Mouse (Mus musculus) urinary bladder, postnatal 36 days (tissue): Measurements from ENCODE around the gene Strip1.

Experiments used
- DNase-seq, 2 experiments: peaks; one replicate each; pipeline ENCODE4 v3.0.0; 2022; ENCODE audit warnings: low spot score in 2 of 2, mixed read lengths in 1 of 2

The Strip1 gene

GRCm38 (mm10) chr3:107627641-107628040, 3.9 kb downstream of the Strip1 start:
- no peak for DNase-seq

GRCm38 (mm10) chr3:107626751-107627150, 4.7 kb downstream of the Strip1 start:
- no peak for DNase-seq

GRCm38 (mm10) chr3:107625536-107625935, 6.0 kb downstream of the Strip1 start:
- DNase-seq, result no peak

- DNase-seq, result no peak
Observed at GRCm38 (mm10) chr3:107624424-107624823, 7.1 kb downstream of the Strip1 start.

GRCm38 (mm10) chr3:107622537-107622936, 9.0 kb downstream of the Strip1 start:
- peak in 1 of 2 experiments; percentile 0 for DNase-seq

GRCm38 (mm10) chr3:107621286-107622075, 10.0 kb downstream of the Strip1 start:
- DNase-seq, result peak in 1 of 2 experiments; percentile 0

- peak in 1 of 2 experiments; percentile 0 for DNase-seq
Observed at GRCm38 (mm10) chr3:107619911-107620310, 11.6 kb downstream of the Strip1 start.

- DNase-seq, result no peak
Observed at GRCm38 (mm10) chr3:107617800-107618199, 13.7 kb downstream of the Strip1 start.

- peak; percentile 29 to 43 for DNase-seq
Observed at GRCm38 (mm10) chr3:107612902-107613525, 18.5 kb downstream of the Strip1 start.

- DNase-seq, result no peak
Observed at GRCm38 (mm10) chr3:107611394-107611793, 20.1 kb downstream of the Strip1 start.

- no peak for DNase-seq
Observed at GRCm38 (mm10) chr3:107609376-107609775, 22.1 kb downstream of the Strip1 start.

GRCm38 (mm10) chr3:107608808-107609207, 22.7 kb downstream of the Strip1 start:
- DNase-seq, result no peak

- DNase-seq, result no peak
Observed at GRCm38 (mm10) chr3:107607221-107607620, 24.3 kb downstream of the Strip1 start.

GRCm38 (mm10) chr3:107605304-107605703, 26.2 kb downstream of the Strip1 start:
- DNase-seq, result peak; percentile 31 to 40

- no peak for DNase-seq
Observed at GRCm38 (mm10) chr3:107600127-107600526, 31.4 kb downstream of the Strip1 start.

GRCm38 (mm10) chr3:107597586-107598389, 33.7 kb downstream of the Strip1 start:
- DNase-seq, result no peak

GRCm38 (mm10) chr3:107597134-107597533, 34.4 kb downstream of the Strip1 start:
- no peak for DNase-seq

- DNase-seq, result no peak
Observed at GRCm38 (mm10) chr3:107596559-107596958, 34.9 kb downstream of the Strip1 start.

GRCm38 (mm10) chr3:107595938-107596461, 35.5 kb downstream of the Strip1 start:
- DNase-seq, result no peak

- DNase-seq, result no peak
Observed at GRCm38 (mm10) chr3:107595264-107595937, 36.1 kb downstream of the Strip1 start.

- DNase-seq, result no peak
Observed at GRCm38 (mm10) chr3:107594662-107595263, 36.7 kb downstream of the Strip1 start, which contains the start of gene Alx3. Gene Alx3 (plus strand): TSS chr3:107595031.
